In genomic region chr13:88014741-88015140, GRCm38 (mm10) we compare ENCODE assay signal across 35 mouse cellular contexts.
"Had no signal": no experiment of that assay in that cellular context is flagged by ENCODE, and none has a peak within 500 bp of the region (broad histone marks: within the 10 kb centered on the region; RNA-seq: fewer than 3 reads in every experiment).

No protein-coding gene starts in this region.

- H3K9ac ChIP-seq: heart, embryonic 12.5 days; heart, embryonic 13.5 days; heart, embryonic 15.5 days; hindbrain, embryonic 12.5 days; hindbrain, embryonic 13.5 days; hindbrain, embryonic 14.5 days; hindbrain, embryonic 15.5 days; kidney, embryonic 15.5 days had no signal

- DNase-seq: heart, postnatal 10 days; heart, postnatal 14 days; heart, postnatal 36 days; heart, postnatal 4 days; kidney, adult 11 months; kidney, adult 18-20 months; kidney, adult 2 months; kidney, adult 8-10 months; kidney, adult 9 months; kidney, postnatal 10 days; kidney, postnatal 14 days; kidney, postnatal 25 days; kidney, postnatal 36 days; kidney, postnatal 4 days; layer of hippocampus, adult 9-11 months; layer of hippocampus, postnatal 36 days had no signal

- H3K4me1 ChIP-seq: heart, embryonic 10.5 days; heart, embryonic 12.5 days; heart, embryonic 13.5 days; heart, embryonic 15.5 days; hindbrain, embryonic 10.5 days; hindbrain, embryonic 12.5 days; hindbrain, embryonic 13.5 days; hindbrain, embryonic 15.5 days; kidney, embryonic 15.5 days had no signal

- H3K4me2 ChIP-seq: heart, embryonic 11.5 days; heart, embryonic 12.5 days; heart, embryonic 13.5 days; heart, embryonic 15.5 days; hindbrain, embryonic 12.5 days; hindbrain, embryonic 13.5 days; hindbrain, embryonic 14.5 days; hindbrain, embryonic 15.5 days; kidney, embryonic 15.5 days had no signal

- ATAC-seq: hindbrain, embryonic 16.5 days; hindbrain, postnatal 0 days; inflammation-experienced regulatory T-cells, adult 6 months; intestine, embryonic 16.5 days; intestine, postnatal 0 days had no signal

- H3K27ac ChIP-seq: heart, embryonic 10.5 days; heart, embryonic 13.5 days; heart, embryonic 15.5 days; hindbrain, embryonic 10.5 days; hindbrain, embryonic 12.5 days; hindbrain, embryonic 13.5 days; hindbrain, embryonic 14.5 days; hindbrain, embryonic 15.5 days; hindbrain, postnatal 0 days; kidney, embryonic 15.5 days; kidney, postnatal 0 days; layer of hippocampus, adult 2 months; left cerebral cortex, adult 2 months had no signal

- H3K36me3 ChIP-seq: heart, embryonic 10.5 days; heart, embryonic 12.5 days; heart, embryonic 13.5 days; heart, embryonic 15.5 days; hindbrain, embryonic 10.5 days; hindbrain, embryonic 12.5 days; hindbrain, embryonic 13.5 days; hindbrain, embryonic 15.5 days; kidney, embryonic 15.5 days had no signal

- H3K4me3 ChIP-seq: heart, embryonic 10.5 days; heart, embryonic 12.5 days; heart, embryonic 13.5 days; heart, embryonic 15.5 days; hindbrain, embryonic 10.5 days; hindbrain, embryonic 12.5 days; hindbrain, embryonic 13.5 days; hindbrain, embryonic 15.5 days; kidney, embryonic 15.5 days; layer of hippocampus, adult 2 months; left cerebral cortex, adult 2 months had no signal

- H3K9me3 ChIP-seq: heart, embryonic 10.5 days; heart, embryonic 12.5 days; heart, embryonic 13.5 days; heart, embryonic 15.5 days; hindbrain, embryonic 10.5 days; hindbrain, embryonic 12.5 days; hindbrain, embryonic 13.5 days; hindbrain, embryonic 15.5 days; kidney, embryonic 15.5 days had no signal

- H3K27me3 ChIP-seq: heart, embryonic 12.5 days; heart, embryonic 13.5 days; heart, embryonic 15.5 days; hindbrain, embryonic 12.5 days; hindbrain, embryonic 13.5 days; hindbrain, embryonic 15.5 days; kidney, embryonic 15.5 days had no signal
